Mouse (Mus musculus) cerebral cortex, adult 2 months (tissue): ENCODE results near the gene Dnajc21.

Source experiments
- WGBS: fragments of 180-500 bp; shearing (Covaris S2); methylation state at CpG from one replicate; pipeline ENCODE4 v1.1.7; 2018; 5-methylcytosine and 5-hydroxymethylcytosine counted together

The Dnajc21 gene

DNA sequence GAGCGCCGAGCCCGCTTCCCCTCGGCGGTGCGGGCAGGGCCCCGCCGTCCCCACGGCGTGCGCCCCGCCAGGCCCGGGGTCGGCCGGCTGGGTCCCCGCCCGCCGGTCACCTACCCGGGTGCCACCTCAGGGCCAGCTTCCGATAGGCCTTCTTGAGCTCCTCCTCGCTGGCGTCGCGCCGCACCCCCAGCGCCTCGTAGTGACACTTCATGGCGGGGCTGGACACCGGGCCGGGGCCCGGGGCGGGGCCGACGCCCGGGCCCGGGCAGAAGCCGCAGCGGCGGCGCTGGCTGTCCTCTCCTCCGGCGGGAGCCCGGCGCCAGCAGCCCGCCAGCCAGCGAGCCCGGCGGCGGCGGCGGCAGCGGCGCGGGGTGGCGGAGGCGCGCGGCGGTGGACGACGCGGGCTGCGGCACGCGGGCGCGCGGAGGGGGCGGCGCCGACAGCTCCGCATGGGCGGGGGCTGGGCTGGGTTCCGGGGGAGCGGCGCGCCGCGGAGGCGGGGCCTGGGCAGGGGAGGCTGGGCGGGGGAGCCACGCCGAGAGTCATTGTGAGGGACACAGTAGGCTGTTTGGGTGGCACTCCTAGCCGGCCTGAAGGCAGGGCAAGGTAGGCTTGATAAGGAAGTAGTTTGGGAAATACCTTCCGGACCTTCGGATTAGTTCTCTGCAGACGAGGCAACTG is at the start of gene Dnajc21:
Gene Dnajc21, minus strand, starts transcription at position 366 of the 681 bp plus-strand sequence.
- 1% methylated on average over 86 of the region's 87 CpGs for WGBS

DNA sequence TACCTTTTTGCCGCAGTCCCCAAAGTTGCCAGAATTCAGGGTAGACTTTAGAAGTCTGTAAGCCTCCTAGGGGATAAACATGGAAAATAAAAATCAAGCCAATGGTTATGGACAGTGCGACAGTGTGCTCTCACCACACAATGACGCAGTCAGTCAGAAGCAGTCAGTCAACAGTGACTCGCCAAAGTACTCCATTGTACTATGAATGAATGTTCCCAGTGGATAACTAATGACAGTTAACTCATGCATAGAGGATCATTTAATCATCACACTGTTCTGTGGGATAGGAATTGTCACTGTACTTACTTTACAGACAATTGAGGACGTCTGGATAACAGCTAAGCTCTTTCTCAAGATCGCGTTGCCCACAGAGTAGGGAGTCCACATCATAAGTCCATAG is 44.9 kb upstream of the Dnajc21 start:
- 74% methylated on average over 7 of the region's 7 CpGs for WGBS

DNA sequence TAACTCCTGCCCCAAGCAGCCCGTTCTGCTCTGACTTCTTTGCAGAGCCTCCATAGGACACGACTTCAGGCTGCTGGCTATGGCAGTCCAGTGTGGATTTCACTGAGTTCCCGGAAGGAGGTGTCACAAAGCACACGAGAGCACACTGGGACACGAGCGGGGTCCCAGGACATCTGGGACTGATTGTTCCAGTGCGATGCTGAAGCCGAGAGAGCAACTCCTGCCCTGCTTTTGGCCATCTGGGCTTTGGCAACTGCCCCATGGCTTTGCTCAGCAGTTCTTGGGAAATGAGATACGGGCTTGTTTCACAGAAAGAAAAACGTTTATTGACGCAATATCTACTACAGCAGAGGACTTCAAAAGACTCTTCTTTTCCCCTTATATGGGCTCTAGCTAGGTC is 35.8 kb upstream of the Dnajc21 start:
- 61% methylated on average over 11 of the region's 11 CpGs for WGBS

DNA sequence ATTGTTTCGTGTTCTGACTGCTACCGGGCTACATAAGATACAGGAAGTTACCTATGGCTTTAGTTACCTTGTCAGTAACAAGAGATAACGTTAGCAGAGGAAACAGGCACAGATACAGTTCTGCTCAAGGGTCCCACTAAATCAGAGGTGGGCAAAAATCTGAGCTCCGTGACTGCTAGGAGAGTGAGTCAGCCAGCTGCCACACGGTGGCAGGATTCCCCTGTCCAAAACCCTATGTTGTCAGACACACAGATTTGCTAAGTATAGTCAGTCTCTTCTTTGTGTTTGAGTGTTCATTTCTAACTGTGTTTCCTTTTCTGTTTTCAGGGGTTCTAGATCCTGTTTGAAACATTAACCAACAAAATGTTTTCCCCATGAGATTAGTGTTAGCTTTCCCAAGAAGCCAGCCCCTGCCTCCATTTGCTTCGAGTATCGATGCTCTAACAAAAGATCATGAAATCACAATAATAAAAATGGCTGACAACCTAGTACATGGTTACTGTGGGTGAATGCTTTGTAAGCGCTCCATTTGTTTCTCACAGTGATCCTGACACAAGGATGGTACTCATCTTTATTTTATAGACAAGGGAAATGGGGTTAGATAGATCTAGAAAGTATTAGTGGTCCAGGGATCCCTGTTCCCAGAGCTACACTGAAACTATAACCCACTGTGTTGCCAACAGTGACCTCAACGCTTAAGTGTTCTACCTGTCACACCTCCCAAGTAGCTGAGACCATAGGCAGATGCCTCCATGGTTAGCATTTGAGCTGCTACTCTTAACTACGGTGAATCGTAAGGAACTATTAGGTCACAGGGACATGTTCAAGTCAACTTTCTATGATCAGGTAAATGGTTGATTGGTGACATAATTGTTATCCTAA is 30.8 kb upstream of the Dnajc21 start:
- WGBS: 56% methylated on average over 11 of the region's 11 CpGs

DNA sequence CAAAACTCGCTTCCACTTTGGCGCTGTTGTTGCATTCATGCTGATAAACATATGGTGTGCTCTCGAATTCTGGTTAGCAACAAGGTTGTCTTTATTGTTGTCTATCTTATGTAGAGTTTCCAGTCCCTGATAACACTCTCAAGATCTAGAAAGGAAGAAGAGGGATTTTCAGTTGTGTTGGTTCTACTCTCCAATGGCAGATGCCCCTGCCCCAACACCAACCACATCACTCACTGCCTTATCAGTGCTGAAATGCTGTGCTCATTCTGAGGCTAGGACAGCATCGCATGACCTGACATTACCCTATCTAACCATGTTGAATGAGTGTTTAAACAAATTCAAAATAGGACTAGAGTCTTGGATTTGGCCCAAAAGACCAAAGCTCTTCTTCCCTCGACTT is 29.7 kb upstream of the Dnajc21 start:
- 78% methylated on average over 5 of the region's 5 CpGs for WGBS

DNA sequence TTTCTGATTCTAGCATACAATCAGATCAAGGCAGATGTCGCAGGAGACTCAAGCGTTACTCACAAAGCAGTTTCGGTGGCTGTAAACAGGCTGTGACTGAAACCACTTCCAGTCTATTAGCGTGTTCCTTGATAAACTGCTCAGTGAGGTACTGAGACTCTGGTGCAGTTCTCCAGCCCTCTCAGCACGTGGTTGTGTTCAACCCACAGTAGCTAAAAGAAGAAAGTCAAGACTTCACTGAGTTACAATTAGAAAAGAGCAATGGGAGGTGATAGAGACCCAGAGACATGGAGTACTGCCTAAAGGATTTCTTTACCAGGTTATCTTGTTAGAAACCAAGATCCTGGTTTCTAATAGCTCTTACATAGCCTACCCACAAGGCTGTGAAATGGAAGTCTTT is 29.3 kb upstream of the Dnajc21 start:
- WGBS: 76% methylated on average over 5 of the region's 5 CpGs

DNA sequence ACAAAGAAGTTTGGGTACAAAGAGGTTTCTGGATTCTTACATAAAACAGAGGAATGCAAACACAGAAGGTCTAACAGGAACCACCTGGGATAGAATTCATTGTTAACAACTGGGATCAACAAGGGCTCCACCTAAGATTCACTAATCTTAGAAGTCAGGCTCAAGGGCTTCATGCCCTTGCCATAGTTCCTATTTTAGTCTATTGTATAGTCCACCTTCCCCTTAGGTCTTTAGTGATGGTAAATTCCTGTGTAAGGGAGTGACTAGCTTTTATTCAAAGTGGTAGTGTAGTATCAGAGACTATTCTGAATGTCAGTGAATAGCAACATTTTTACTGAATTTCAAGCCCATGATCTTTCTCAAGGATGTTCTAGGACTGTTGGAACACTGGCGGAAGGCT is 26.4 kb upstream of the Dnajc21 start:
- WGBS: 98% methylated on average over 1 of the region's 1 CpGs

DNA sequence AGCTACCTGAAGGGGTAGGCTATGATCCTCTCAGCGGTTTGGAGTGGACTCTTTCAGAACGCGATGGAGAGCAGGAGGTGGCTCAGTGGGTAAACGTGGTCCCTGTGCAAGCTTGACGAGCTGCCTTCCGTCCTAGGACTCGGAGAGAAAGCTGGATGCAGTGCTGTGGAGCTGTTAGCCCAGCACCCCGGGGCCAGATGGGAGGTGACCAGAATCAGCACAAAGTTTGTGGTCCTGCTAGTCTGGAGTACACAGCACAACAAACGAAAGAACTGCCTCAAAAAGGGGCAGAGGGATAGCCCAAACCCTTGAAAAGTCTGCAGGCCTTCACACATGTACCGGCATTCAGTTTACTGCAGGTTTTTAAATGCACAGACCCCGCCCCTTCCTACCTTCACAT is 25.6 kb upstream of the Dnajc21 start:
- WGBS: 94% methylated on average over 11 of the region's 11 CpGs

DNA sequence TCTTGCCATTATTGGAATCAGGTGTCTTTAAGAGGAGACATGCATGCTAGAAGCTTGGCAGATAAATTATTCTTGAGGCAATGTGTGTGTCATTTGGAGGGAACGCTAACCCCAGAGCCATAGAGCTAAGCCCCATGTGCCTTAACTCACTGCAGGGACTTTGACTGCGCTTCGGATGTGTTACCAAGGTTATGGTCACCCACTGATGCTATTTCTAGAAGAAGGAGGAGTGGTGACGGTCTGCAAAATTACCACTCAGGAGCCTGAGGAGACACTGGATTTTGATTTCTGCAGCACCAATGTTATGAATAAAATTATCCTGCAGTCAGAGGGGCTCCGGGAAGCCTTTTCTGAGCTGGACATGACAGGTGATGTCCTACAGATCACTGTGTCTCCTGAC is 19.8 kb upstream of the Dnajc21 start:
- 66% methylated on average over 5 of the region's 5 CpGs for WGBS

DNA sequence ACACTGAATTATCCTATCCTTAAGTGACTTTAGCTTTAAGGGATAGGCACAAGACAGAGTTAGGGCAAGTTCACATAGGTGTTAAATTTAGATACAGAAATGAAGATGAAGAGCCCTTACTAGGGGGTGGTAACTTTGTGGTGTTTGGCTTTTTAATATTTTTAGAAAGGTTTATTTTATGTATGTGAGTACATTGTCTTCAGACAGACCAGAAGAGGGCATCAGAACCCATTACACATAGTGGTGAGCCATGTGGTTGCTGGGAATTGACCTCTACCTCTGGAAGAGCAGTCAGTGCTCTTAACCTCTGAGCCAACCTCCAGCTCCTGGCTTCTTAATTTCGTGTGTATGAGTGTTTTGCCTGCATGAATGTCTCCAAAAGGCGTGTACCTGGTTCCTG is 16.9 kb upstream of the Dnajc21 start:
- WGBS: 46% methylated on average over 2 of the region's 2 CpGs

DNA sequence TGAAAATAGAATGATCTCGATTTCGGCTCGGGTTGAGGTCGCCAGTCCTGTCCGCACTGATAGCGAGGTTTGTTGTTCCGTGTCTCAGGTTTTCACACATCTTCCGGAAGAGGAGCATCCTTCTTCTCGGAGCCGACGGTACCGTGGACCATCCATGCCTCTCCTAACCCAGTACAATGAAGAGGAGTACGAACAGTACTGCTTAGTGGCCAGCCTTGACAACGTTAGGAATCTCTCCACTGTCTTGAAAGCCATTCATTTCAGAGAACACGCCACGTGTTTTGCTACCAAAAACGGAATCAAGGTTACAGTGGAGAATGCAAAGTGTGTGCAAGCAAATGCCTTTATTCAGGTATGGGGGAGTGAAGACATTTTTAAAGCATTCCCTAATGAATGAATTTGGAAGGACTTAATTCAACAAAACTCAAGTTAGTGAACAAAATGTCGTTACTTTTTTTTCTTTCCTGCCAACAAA is 16.1 kb upstream of the Dnajc21 start:
- WGBS: 1% methylated on average over 18 of the region's 18 CpGs

DNA sequence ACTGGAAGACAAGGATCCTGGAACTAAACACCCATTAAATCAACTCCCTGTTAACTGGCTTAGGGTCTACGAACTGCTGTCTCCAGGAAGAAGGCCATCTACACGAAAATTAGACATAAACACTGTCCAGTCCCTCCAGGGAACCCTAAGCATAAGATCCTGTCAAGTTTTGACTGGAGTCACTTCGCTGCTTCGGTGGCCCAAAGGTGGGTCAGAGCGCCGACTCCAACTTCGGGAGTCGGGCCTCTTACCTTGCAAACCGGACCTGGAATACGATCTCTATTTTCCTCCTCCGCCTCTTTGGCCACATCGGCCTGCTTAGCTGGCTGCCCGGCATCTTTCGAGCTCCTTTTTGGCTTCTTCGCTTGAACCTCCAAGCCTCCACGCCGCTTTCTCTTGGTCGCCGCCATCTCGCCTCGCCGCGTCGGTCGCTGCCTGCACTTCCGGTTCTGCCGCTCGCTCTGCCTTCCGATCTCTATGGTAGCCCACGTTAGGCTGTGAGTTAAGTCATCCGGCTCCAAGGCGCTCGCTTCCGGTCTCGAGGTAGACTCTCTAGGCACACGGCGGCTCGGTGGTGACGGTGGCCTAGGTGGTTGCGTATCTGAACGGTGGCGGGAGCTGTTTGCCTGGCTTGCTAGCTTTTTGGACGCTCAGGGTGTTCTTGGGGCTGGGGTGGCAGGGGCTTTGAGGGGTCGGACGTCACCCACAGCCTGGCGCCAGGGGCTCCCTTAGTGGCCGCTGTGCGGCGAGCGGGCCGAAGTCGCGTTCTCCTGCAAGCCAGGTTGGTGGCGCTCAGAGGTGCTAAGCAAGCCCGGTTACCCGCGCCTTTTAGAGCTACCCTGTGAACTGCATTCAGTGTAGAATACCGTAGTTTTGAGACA is 15.4 kb upstream of the Dnajc21 start, which contains the start of the genes Brix1 and Rad1:
Gene Brix1, minus strand, starts transcription at position 464 of the 881 bp plus-strand sequence.
Gene Rad1, plus strand, starts transcription at position 535 of the 881 bp plus-strand sequence.
- WGBS: under 1% methylated on average over 58 of the region's 58 CpGs

DNA sequence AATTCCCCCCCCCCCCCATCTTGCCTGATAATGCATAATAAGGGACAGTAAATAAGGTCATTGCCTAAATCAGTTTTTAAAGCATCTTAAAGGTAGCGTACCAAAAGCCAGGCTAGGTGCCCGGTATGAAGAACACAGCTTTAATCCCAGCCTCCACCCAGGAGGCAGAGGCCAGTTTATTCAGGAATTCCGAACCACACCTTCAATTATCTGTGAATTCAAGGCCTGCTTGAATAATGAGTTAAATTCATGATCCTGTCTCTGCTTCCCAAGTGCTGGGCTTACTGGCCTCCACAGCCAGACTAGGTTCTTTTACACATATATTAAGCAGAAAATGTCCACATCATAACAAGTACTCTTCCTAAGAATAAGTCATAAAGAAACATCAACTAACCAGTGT is 625 bp upstream of the Dnajc21 start:
- WGBS: 10% methylated on average over 3 of the region's 3 CpGs

DNA sequence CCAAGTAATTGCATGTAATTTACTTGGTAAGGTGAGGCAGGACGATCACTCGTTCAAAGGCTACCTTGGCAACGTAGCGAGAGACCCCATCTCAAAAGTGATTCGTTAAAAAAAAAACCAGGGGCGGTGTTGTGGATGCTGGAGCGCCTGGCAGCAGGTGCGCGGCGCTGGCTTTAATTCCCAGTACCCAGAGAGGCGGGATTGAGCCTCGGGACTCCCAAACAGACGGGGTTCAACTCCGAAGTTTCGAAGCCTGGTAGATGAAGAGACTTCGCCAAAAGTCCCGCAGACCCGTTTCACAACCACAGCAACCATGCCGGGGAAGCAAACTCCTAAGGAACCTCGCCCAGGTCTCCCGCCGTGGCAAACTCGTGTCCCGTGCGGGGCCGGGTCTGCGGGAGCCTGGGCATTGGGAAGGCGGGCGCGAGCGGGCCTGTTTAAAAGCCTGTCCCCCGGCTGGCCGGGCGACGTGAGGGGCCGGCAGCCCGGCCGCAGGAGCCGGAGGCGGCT is 620 bp downstream of the Dnajc21 start:
- under 1% methylated on average over 40 of the region's 40 CpGs for WGBS

DNA sequence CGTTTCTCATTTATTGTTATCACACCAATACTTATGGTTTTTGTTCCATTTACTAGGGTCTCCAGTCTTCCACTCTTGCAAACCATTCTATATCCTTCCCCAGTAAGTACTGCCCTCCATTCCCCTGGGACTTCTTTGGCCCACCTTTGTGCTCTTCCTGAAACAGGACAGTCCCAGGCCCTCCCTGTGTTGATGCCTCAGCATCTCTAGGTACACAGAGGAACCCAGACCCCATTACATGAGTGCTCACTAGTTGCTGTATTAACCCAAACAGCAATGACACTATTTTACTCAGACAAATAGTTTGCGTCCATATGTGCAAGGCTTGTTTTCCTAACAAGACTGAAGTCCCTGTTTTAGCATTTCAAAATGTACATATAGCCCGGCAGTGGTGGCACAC is 1.6 kb downstream of the Dnajc21 start:
- 65% methylated on average over 3 of the region's 3 CpGs for WGBS

DNA sequence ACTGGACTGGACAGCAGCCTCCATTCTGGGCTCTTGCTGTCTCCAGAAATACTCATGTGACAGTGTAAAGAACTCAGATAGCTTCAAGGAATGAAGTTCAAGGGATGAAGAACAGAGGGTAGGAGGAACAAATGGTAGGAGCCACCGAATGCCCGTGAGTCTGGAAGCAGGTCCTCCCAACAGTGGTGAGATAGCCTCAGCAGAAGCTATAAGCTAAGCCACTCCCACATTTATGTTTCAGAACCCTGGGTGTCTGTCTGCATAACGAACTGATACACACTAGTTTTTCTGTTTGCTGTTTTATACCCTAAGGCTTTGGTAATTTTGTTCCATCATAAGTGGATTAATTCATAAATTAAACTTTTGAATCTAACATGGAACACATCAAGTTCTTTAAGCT is 5.6 kb downstream of the Dnajc21 start:
- 91% methylated on average over 3 of the region's 3 CpGs for WGBS

DNA sequence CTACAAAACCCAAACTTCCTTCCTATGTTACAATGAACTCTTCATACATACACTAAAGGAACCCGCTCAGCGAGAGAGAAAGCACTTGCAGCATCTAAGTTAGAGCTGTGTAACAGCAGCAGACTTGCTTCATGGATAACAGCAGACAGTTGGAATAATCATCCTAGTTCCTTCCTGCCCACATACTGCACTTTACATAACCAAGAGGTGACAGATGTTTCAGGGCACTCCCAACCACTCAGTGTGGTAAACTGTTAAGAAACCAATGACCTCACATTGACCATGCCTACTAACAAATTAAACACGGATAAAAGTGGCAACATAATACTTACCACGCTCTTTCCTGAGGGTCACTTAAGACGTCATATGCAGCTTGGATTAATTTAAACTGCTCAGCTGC is 6.8 kb downstream of the Dnajc21 start:
- 64% methylated on average over 5 of the region's 5 CpGs for WGBS

DNA sequence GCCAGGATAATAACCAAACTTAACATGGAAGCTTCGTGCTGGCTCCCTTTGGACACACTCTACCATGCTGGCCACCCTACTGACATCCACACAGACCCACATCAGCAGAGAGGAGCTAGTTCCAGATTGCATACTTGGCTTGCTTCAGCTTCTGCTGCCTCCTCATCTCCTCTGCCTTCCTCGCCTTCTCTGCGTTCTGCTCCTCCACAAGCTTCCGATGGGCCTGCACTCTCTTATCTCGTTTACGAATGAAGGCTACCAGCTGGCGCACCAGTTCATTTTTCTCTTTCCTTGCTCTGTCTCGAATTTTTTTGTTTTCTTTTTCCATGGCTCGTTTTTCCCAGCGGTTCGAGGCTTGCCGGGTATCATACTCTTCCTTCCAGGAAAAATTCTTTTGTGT is 9.3 kb downstream of the Dnajc21 start:
- 63% methylated on average over 12 of the region's 12 CpGs for WGBS

DNA sequence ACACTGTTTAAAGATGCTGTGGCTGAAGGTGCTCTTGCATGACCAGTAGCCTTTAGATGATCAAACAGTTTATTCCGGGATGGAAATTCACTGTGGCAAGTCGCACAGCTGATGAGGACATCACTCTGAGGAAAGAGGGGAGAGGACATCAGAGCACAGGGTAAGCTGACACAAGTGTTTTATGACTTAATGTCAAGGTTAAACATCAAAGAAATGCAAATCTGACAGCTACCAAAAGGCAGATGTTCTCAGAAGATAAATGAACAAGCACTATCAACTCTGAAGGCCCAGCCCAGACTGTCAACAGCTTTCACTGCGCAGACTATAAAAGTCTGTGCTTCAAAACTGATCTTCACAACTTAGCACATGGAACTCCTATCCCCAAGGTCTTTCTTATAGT is 23.2 kb downstream of the Dnajc21 start:
- whole genome bisulfite sequencing: 98% methylated on average over 3 of the region's 3 CpGs

DNA sequence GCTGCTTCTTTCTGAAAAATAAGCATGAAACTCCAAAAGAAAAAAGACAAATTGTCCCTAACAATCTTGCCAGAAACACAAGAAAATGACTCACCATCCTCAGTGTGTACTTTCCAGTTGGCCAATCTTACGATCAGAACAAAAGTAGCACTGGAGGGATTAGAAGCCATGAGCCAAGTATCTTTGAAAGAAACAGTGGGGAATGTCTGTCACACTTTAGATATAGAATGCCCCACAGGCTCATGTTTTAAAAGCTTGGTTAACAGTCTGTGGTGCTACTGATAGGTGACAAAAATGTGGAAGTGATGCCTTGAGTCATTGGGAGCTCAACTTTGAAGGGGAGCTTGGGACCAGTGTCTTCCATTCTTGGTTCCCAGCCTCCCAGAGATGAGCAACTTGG is 28.0 kb downstream of the Dnajc21 start:
- 32% methylated on average over 1 of the region's 1 CpGs for WGBS

DNA sequence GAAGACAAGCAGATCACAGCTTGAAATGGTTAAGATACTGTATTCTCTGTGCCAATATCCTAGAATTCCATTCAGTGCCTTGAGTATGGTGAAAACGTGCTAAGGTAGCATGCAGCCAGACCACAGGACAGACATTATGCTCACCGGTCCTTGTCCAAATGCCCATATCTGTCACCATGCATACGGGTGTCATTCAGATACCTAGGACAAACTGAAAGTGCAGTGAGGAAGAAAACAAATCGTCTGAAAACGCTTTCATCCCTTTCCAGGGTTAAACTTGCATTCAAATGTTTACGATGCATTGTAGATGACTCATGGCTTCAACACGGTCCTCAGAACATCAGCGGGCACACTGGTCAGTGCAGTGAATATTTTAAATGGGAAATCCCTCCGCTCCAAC is 28.8 kb downstream of the Dnajc21 start:
- 79% methylated on average over 9 of the region's 9 CpGs for WGBS

DNA sequence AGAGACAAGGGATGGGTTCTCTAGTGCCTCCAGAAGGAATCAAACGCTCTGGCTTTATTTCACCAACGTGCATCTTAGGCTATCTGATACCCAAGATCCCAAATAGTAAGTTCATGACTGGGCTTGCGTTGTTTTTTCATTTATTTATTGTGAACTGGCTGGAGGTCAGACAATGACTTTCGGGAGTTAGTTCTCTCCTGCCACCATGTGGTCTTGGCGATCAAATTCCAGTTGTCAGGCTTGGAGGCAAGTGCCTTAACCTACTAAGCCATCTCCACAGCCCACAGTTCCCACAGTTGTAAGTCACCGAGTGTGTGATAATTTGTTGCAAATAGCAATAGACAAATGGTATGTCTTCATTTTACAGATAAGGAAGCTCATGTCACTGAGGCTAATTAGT is 30.4 kb downstream of the Dnajc21 start:
- 66% methylated on average over 6 of the region's 6 CpGs for WGBS
